Mouse (Mus musculus): ENCODE measurements at regions not wholly inside any gene's neighbourhood (a gene's known extent, or its start where the extent isn't known, plus 50 kb on each side); places are given as distances from the start of the nearest gene placed in this dataset.

DNA sequence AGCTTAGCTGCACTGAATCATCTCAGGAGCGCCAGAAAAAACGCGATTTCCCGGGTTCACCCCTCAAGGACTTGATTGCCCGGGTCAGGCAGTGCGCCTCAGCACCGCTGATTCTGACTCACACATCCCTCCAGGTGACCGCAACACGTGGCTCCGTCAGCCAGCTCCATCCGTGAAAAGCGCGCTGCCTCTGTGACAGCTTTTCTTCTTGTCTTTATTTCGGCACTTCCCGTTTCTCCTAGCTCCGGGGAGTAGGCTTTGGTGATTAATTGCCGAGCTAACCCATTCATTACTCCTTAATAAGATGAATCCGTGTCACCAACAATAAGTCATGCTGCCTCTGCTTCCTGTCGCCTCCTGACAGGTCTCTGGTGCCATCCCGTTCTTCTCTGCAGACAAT, 108.6 kb downstream of the Katnal1 start:
- Histone ChIP-seq H3K27ac (ENCODE audit: low read depth, low read length) (no peak overlapping the region), H3K4me1 (ENCODE audit: control insufficient read depth, insufficient read depth, low read length) (peaks cover 13% of the 10 kb centered on the region), H3K4me2 (peak overlapping the region; percentile 43; the same call in 1 of the 2 replicates), H3K9me3 (replicated peaks; ENCODE audit: control insufficient read depth, low read length) (no peaks in the 10 kb centered on the region), H3K36me3 (ENCODE audit: control insufficient read depth, insufficient read depth, low read length) (no peaks in the 10 kb centered on the region), H3K9ac (ENCODE audit: low read depth, low read length) (no peak overlapping the region), H3K27me3 (ENCODE audit: control insufficient read depth, insufficient read depth, low read length) (no peaks in the 10 kb centered on the region; the same call in 1 of the 2 replicates), H3K4me3 (ENCODE audit: low read depth, low read length) (no peak overlapping the region)
- 33% methylated on average over 20 of the region's 20 CpGs for WGBS (ENCODE audit: insufficient replicate concordance)
- ATAC-seq (replicated peaks; ENCODE audit: insufficient number of reproducible peaks, low FRiP score, low TSS enrichment), result no peak

DNA sequence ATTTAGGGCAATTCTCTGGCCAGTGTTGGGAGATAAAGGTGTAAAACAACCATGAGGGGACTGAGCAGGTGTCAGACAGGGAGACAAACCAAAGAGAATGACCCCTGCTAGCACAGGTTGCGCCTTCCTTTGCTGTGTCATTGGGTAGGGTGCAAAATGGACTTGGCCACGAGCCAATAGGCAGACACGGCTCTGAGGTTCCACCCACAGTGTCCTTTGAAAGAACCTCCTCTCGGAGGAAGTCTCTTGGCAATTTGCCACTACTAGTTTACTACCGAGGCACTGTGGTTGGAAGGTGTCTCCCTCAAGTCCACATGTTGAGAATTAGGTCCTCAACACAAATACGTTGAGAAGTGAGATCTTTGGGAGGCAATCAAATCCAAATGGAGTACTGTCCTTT, 109.7 kb downstream of the Katnal1 start:
- Histone ChIP-seq H3K4me2 (no peak overlapping the region), H3K9me3 (replicated peaks; ENCODE audit: control insufficient read depth, low read length) (no peaks in the 10 kb centered on the region), H3K4me1 (ENCODE audit: control insufficient read depth, insufficient read depth, low read length) (peaks cover 13% of the 10 kb centered on the region), H3K27me3 (ENCODE audit: control insufficient read depth, insufficient read depth, low read length) (no peaks in the 10 kb centered on the region), H3K4me3 (ENCODE audit: low read depth, low read length) (no peak overlapping the region), H3K27ac (ENCODE audit: low read depth, low read length) (no peak overlapping the region), H3K9ac (ENCODE audit: low read depth, low read length) (no peak overlapping the region), H3K36me3 (ENCODE audit: control insufficient read depth, insufficient read depth, low read length) (no peaks in the 10 kb centered on the region)
- ATAC-seq (replicated peaks; ENCODE audit: insufficient number of reproducible peaks, low FRiP score, low TSS enrichment), result no peak
- WGBS (ENCODE audit: insufficient replicate concordance), result 45% methylated on average over 6 of the region's 6 CpGs

GRCm38 (mm10) chr5:148818746-148819145, 110.4 kb downstream of the Katnal1 start:
- no peak overlapping the region for H3K9ac ChIP-seq (ENCODE audit: low read depth, low read length)
- no peaks in the 10 kb centered on the region for H3K9me3 ChIP-seq (replicated peaks; ENCODE audit: control insufficient read depth, low read length)
- H3K27me3 ChIP-seq (ENCODE audit: control insufficient read depth, insufficient read depth, low read length), result no peaks in the 10 kb centered on the region
- H3K4me2 ChIP-seq, result no peak overlapping the region
- 16% methylated on average over 2 of the region's 2 CpGs for WGBS (ENCODE audit: insufficient replicate concordance)
- no peak overlapping the region for H3K4me3 ChIP-seq (ENCODE audit: low read depth, low read length)
- no peak for ATAC-seq (replicated peaks; ENCODE audit: insufficient number of reproducible peaks, low FRiP score, low TSS enrichment)
- 0 out of 2 replicates have a peak overlapping the region, but pooled peaks have one; percentile 15 for H3K27ac ChIP-seq (ENCODE audit: low read depth, low read length)
- no peaks in the 10 kb centered on the region for H3K36me3 ChIP-seq (ENCODE audit: control insufficient read depth, insufficient read depth, low read length)
- H3K4me1 ChIP-seq (ENCODE audit: control insufficient read depth, insufficient read depth, low read length), result peaks cover 13% of the 10 kb centered on the region

DNA sequence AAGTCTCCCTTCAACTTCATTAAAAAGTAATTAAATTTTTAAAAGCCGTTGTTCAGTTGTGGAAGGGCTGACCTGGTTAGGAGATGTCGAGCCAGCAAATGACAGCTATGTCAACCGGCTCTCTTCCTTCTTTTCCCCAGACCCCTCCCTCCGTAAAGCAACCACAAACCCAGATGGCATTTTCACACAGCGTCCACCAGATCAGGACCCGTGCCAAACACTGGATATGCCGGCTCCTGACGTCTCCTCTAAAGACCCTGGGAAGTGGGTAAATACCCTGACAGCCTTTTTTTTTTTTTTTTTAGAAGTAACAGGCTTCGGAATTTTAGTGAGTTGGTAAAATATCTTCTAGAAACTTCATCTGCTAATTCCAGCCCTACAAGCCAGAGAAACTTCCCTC, 116.3 kb downstream of the Katnal1 start:
- no peak overlapping the region for H3K9ac ChIP-seq (ENCODE audit: low read depth, low read length)
- 68% methylated on average over 9 of the region's 9 CpGs for WGBS (ENCODE audit: insufficient replicate concordance)
- H3K4me1 ChIP-seq (ENCODE audit: control insufficient read depth, insufficient read depth, low read length), result peaks cover 18% of the 10 kb centered on the region
- H3K27ac ChIP-seq (ENCODE audit: low read depth, low read length), result no peak overlapping the region
- H3K4me3 ChIP-seq (ENCODE audit: low read depth, low read length), result no peak overlapping the region
- no peak overlapping the region for H3K4me2 ChIP-seq
- H3K36me3 ChIP-seq (ENCODE audit: control insufficient read depth, insufficient read depth, low read length), result no peaks in the 10 kb centered on the region
- no peaks in the 10 kb centered on the region for H3K9me3 ChIP-seq (replicated peaks; ENCODE audit: control insufficient read depth, low read length)
- no peak for ATAC-seq (replicated peaks; ENCODE audit: insufficient number of reproducible peaks, low FRiP score, low TSS enrichment)
- H3K27me3 ChIP-seq (ENCODE audit: control insufficient read depth, insufficient read depth, low read length), result peaks cover 6% of the 10 kb centered on the region; the same call in 1 of the 2 replicates

DNA sequence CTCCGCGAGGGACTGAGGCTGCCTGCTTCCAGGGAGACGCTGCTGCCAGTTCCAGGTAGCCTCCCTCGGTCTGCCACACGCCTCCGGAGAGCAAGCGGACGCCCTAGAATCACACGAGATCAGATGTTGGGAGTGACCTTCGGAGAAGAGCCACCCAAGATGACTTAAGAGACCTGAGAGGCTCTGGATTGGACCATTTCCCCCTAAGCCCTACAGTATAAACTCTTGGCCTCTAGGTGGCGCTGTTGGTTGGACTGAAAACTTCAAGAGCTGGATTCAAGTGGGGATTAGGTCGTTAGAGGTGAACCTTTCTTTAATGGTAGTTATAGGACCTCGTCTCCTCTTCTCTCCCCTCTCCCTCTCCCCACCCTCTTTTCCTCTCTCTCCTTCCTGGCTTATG, 117.1 kb downstream of the Katnal1 start:
- Histone ChIP-seq H3K9me3 (replicated peaks; ENCODE audit: control insufficient read depth, low read length) (no peaks in the 10 kb centered on the region), H3K36me3 (ENCODE audit: control insufficient read depth, insufficient read depth, low read length) (no peaks in the 10 kb centered on the region), H3K4me2 (no peak overlapping the region), H3K4me3 (ENCODE audit: low read depth, low read length) (no peak overlapping the region), H3K27me3 (ENCODE audit: control insufficient read depth, insufficient read depth, low read length) (peaks cover 6% of the 10 kb centered on the region; the same call in 1 of the 2 replicates), H3K9ac (ENCODE audit: low read depth, low read length) (no peak overlapping the region), H3K27ac (ENCODE audit: low read depth, low read length) (no peak overlapping the region), H3K4me1 (ENCODE audit: control insufficient read depth, insufficient read depth, low read length) (peaks cover 18% of the 10 kb centered on the region)
- ATAC-seq (replicated peaks; ENCODE audit: insufficient number of reproducible peaks, low FRiP score, low TSS enrichment), result no peak
- whole genome bisulfite sequencing (ENCODE audit: insufficient replicate concordance), result 19% methylated on average over 13 of the region's 13 CpGs

DNA sequence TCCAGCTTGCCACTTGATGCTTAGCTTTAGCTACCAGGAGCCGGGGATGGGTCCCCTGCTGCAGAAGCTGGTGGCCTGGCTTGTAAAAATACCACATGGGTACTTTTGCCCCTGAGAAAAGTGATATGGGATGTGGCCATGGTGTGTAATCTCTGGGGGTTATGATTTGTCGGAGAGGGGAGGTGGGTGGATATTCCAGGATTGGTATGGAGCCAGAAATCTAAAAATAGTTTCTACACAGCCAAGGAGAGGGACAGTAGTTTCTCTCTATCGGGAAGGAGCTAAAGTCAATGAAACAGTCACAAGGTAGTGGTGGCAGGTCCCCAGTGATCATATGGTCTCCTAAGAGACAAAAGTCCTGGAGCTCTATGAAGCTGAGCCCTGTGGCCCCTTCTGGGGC, 119.6 kb downstream of the Katnal1 start:
- WGBS (ENCODE audit: insufficient replicate concordance), result 32% methylated on average over 3 of the region's 3 CpGs

GRCm38 (mm10) chr5:148809055-148809454, 120.1 kb downstream of the Katnal1 start:
- Histone ChIP-seq H3K9ac (ENCODE audit: low read depth, low read length) (no peak overlapping the region), H3K27me3 (ENCODE audit: control insufficient read depth, insufficient read depth, low read length) (peaks cover 6% of the 10 kb centered on the region; the same call in 1 of the 2 replicates), H3K4me3 (ENCODE audit: low read depth, low read length) (no peak overlapping the region), H3K4me1 (ENCODE audit: control insufficient read depth, insufficient read depth, low read length) (peaks cover 18% of the 10 kb centered on the region), H3K9me3 (replicated peaks; ENCODE audit: control insufficient read depth, low read length) (no peaks in the 10 kb centered on the region), H3K27ac (ENCODE audit: low read depth, low read length) (peak overlapping the region; percentile 22), H3K36me3 (ENCODE audit: control insufficient read depth, insufficient read depth, low read length) (no peaks in the 10 kb centered on the region), H3K4me2 (peak overlapping the region; percentile 52)
- no peak for ATAC-seq (replicated peaks; ENCODE audit: insufficient number of reproducible peaks, low FRiP score, low TSS enrichment)
- WGBS (ENCODE audit: insufficient replicate concordance), result 13% methylated on average over 10 of the region's 10 CpGs

More for the DNA sequence above, 119.6 kb downstream of the Katnal1 start:
- peak; percentile 27; the same call in 1 of the 2 replicates for ATAC-seq (replicated peaks; ENCODE audit: insufficient number of reproducible peaks, low FRiP score, low TSS enrichment)
- no peak overlapping the region for H3K9ac ChIP-seq (ENCODE audit: low read depth, low read length)
- peaks cover 18% of the 10 kb centered on the region for H3K4me1 ChIP-seq (ENCODE audit: control insufficient read depth, insufficient read depth, low read length)
- H3K27ac ChIP-seq (ENCODE audit: low read depth, low read length), result peak overlapping the region; percentile 22
- no peak overlapping the region for H3K4me3 ChIP-seq (ENCODE audit: low read depth, low read length)
- no peaks in the 10 kb centered on the region for H3K36me3 ChIP-seq (ENCODE audit: control insufficient read depth, insufficient read depth, low read length)
- H3K9me3 ChIP-seq (replicated peaks; ENCODE audit: control insufficient read depth, low read length), result no peaks in the 10 kb centered on the region
- peaks cover 6% of the 10 kb centered on the region; the same call in 1 of the 2 replicates for H3K27me3 ChIP-seq (ENCODE audit: control insufficient read depth, insufficient read depth, low read length)
- peak overlapping the region; percentile 52 for H3K4me2 ChIP-seq

DNA sequence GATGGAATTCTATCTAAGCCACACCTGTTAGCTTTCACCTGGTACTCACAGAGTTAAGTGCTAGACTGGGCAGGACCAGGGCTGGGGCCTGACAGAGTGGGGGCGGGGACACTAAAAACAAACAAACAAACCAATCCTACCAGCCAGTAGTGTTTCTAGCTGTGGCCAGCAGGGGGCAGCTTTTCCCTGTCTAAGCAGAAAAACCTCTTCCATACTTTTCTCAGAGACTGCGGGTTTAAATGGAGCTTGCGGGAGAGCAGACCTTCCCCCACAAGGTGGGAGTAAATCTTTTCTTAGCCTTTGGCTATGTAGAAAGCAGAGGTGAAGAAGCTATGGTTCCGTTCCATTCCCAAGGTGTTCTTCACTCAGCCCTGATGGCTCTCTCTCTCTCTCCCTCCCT, 120.7 kb downstream of the Katnal1 start:
- Histone ChIP-seq H3K27ac (ENCODE audit: low read depth, low read length) (no peak overlapping the region), H3K36me3 (ENCODE audit: control insufficient read depth, insufficient read depth, low read length) (no peaks in the 10 kb centered on the region), H3K9ac (ENCODE audit: low read depth, low read length) (no peak overlapping the region), H3K4me2 (peak overlapping the region; percentile 52; the same call in 1 of the 2 replicates), H3K27me3 (ENCODE audit: control insufficient read depth, insufficient read depth, low read length) (peaks cover 6% of the 10 kb centered on the region; the same call in 1 of the 2 replicates), H3K9me3 (replicated peaks; ENCODE audit: control insufficient read depth, low read length) (no peaks in the 10 kb centered on the region), H3K4me1 (ENCODE audit: control insufficient read depth, insufficient read depth, low read length) (peaks cover 18% of the 10 kb centered on the region), H3K4me3 (ENCODE audit: low read depth, low read length) (no peak overlapping the region)
- 7% methylated on average over 4 of the region's 4 CpGs for WGBS (ENCODE audit: insufficient replicate concordance)
- no peak for ATAC-seq (replicated peaks; ENCODE audit: insufficient number of reproducible peaks, low FRiP score, low TSS enrichment)

GRCm38 (mm10) chr5:148807612-148808011, 121.5 kb downstream of the Katnal1 start:
- WGBS (ENCODE audit: insufficient replicate concordance), result 93% methylated on average over 4 of the region's 4 CpGs
- no peak for ATAC-seq (replicated peaks; ENCODE audit: insufficient number of reproducible peaks, low FRiP score, low TSS enrichment)
- Histone ChIP-seq H3K9me3 (replicated peaks; ENCODE audit: control insufficient read depth, low read length) (no peaks in the 10 kb centered on the region), H3K27ac (ENCODE audit: low read depth, low read length) (no peak overlapping the region), H3K9ac (ENCODE audit: low read depth, low read length) (no peak overlapping the region), H3K36me3 (ENCODE audit: control insufficient read depth, insufficient read depth, low read length) (no peaks in the 10 kb centered on the region), H3K27me3 (ENCODE audit: control insufficient read depth, insufficient read depth, low read length) (peaks cover 6% of the 10 kb centered on the region; the same call in 1 of the 2 replicates), H3K4me1 (ENCODE audit: control insufficient read depth, insufficient read depth, low read length) (peaks cover 18% of the 10 kb centered on the region), H3K4me2 (no peak overlapping the region), H3K4me3 (ENCODE audit: low read depth, low read length) (no peak overlapping the region)

Data from heart, embryonic 11.5 days (tissue).